Mouse (Mus musculus) lung, adult 2 months (tissue): ENCODE data around the gene Fgd5.

Experiments
- CTCF ChIP-seq: fragments of 200-500 bp; IDR thresholded peaks from 2 replicates; pipeline ENCODE4 v1.5.1; 2011; ENCODE audit warnings: mild to moderate bottlenecking, low read length, control low read depth; ENCODE audit not compliant: insufficient read depth
- POLR2A ChIP-seq: fragments of 200-500 bp; IDR thresholded peaks from 2 replicates; pipeline ENCODE4 v1.6.1; 2011; ENCODE audit warnings: low read depth, mild to moderate bottlenecking, control low read depth, low read length, borderline replicate concordance; ENCODE audit errors: extremely low read depth

GRCm38 (mm10) chr6:92090497-92090896 lies 111.8 kb downstream of the Fgd5 start:
- no peak for TF ChIP-seq CTCF
- no peak for TF ChIP-seq POLR2A
